Mouse (Mus musculus) mature B cell (primary cell): ENCODE results near the gene Pclaf.

Experiments used
- in situ Hi-C: fragments of 300-500 bp; cut with MboI; formaldehyde crosslinking; loops from 2 replicates; pipeline ENCODE4 v1.14.3; 2019

Gene Pclaf

GRCm38 (mm10) chr9:65890143-65890628 is at the start of gene Pclaf:
Pclaf (plus strand) TSS chr9:65890237.
- in situ Hi-C loops = no loop called here

GRCm38 (mm10) chr9:65844421-65845165 is 45.4 kb upstream of the Pclaf start:
- in situ Hi-C loops = no loop called here

GRCm38 (mm10) chr9:65848154-65848553 is 41.9 kb upstream of the Pclaf start:
- in situ Hi-C loops = no loop called here

GRCm38 (mm10) chr9:65850203-65850602 is 39.8 kb upstream of the Pclaf start:
- in situ Hi-C loops = no loop called here

GRCm38 (mm10) chr9:65859656-65860055 is 30.4 kb upstream of the Pclaf start:
- in situ Hi-C loops = no loop called here

GRCm38 (mm10) chr9:65884564-65885315 is 5.3 kb upstream of the Pclaf start:
- in situ Hi-C loops = no loop called here

GRCm38 (mm10) chr9:65891126-65891525 is 1.1 kb downstream of the Pclaf start:
- in situ Hi-C loops = no loop called here

- in situ Hi-C loops = no loop called here
These were observed 6.9 kb downstream of the Pclaf start for GRCm38 (mm10) chr9:65896977-65897376.

- in situ Hi-C loops = no loop called here
These were observed 12.8 kb downstream of the Pclaf start for GRCm38 (mm10) chr9:65902879-65903278.

- in situ Hi-C loops = no loop called here
These were observed 13.4 kb downstream of the Pclaf start for GRCm38 (mm10) chr9:65903419-65903818.

GRCm38 (mm10) chr9:65908394-65909300 is 18.6 kb downstream of the Pclaf start, which contains the start of the genes Trip4 and Csnk1g1:
Trip4 (minus strand) TSS chr9:65908794.
Csnk1g1 (plus strand) TSS chr9:65908924.
- in situ Hi-C loops = no loop called here

- in situ Hi-C loops = no loop called here
These were observed 19.3 kb downstream of the Pclaf start for GRCm38 (mm10) chr9:65909301-65909801.

GRCm38 (mm10) chr9:65909837-65910236 is 19.8 kb downstream of the Pclaf start:
- in situ Hi-C loops = no loop called here

GRCm38 (mm10) chr9:65913976-65914375 is 23.9 kb downstream of the Pclaf start:
- in situ Hi-C loops = no loop called here

- in situ Hi-C loops = no loop called here
These were observed 27.0 kb downstream of the Pclaf start for GRCm38 (mm10) chr9:65917015-65917414.

- in situ Hi-C loops = no loop called here
These were observed 38.4 kb downstream of the Pclaf start for GRCm38 (mm10) chr9:65928456-65928855.

- in situ Hi-C loops = no loop called here
These were observed 39.8 kb downstream of the Pclaf start for GRCm38 (mm10) chr9:65929826-65930225.

GRCm38 (mm10) chr9:65937566-65937965 is 47.5 kb downstream of the Pclaf start:
- in situ Hi-C loops = no loop called here

- in situ Hi-C loops = no loop called here
These were observed 61.1 kb downstream of the Pclaf start for GRCm38 (mm10) chr9:65951082-65951587.
